Mouse (Mus musculus): ENCODE measurements around the gene Tprkb. TPM values are rescaled to one million over a fixed set of nuclear protein-coding genes. Genes with fewer than 3 reads are reported as not detected.
"Not testable (repeated sequence)": the region's sequence is repeated elsewhere in the genome, so short reads cannot be mapped to it uniquely, and the experiment has no call there.

The Tprkb gene
- polyA plus RNA-seq (2012; rRNA removed): 6.8 and 16.0 TPM in 2 replicates

- Histone ChIP-seq H3K27ac (ENCODE audit: insufficient read depth, low read depth, low read length) (no peak within 1 kb of the TSS), H3K4me3 (ENCODE audit: low read depth, low read length) (no peak within 1 kb of the TSS), H3K4me1 (ENCODE audit: control insufficient read depth, insufficient read depth, insufficient read length, low read length) (peaks cover 9% of the 10 kb centered on the region; the same call in 1 of the 2 replicates), H3K27me3 (ENCODE audit: control insufficient read depth, insufficient read depth, low read length) (no peaks in the 10 kb centered on the region), H3K36me3 (ENCODE audit: control insufficient read depth, insufficient read depth, low read length) (no peaks in the 10 kb centered on the region)
- TF ChIP-seq CTCF (IDR thresholded peaks at IDR 0.05; ENCODE audit: extremely low read depth, insufficient read length, insufficient replicate concordance, low read depth, low read length): no peak
- no peak for TF ChIP-seq POLR2A (IDR thresholded peaks at IDR 0.05; ENCODE audit: low read depth, low read length)
- 41% methylated on average over 3 of the region's 3 CpGs for WGBS
Observed at GRCm38 (mm10) chr6:85911587-85911986, at the start of gene Tprkb. TSS of gene Tprkb (plus strand) at chr6:85911865.

DNA sequence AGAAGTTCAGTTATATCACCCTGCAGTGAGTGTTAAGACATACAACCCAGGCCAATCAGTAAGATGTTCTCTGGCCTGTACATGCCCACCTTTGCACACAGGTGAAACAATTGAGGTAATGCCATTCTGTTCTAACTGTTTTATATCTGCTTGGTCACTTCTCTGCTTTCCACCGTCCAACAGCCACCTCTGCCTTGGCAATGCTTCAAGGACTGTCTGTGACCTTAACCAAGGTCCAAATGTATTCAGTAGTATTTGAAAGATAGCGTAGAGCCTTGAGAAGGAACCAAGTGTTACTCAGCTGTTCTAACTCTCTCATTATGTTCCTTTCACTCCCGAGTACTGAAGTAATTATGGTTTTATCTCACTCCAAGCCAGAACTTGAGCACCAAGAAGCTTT lies 49.1 kb upstream of the Tprkb start:
- Histone ChIP-seq H3K4me3 (ENCODE audit: low read depth, low read length) (no peak overlapping the region), H3K27me3 (ENCODE audit: control insufficient read depth, insufficient read depth, low read length) (no peaks in the 10 kb centered on the region), H3K36me3 (ENCODE audit: control insufficient read depth, insufficient read depth, low read length) (no peaks in the 10 kb centered on the region), H3K27ac (ENCODE audit: insufficient read depth, low read depth, low read length) (no peak overlapping the region), H3K4me1 (ENCODE audit: control insufficient read depth, insufficient read depth, insufficient read length, low read length) (peaks cover 3% of the 10 kb centered on the region; the same call in 1 of the 2 replicates)
- no peak for TF ChIP-seq CTCF (IDR thresholded peaks at IDR 0.05; ENCODE audit: extremely low read depth, insufficient read length, insufficient replicate concordance, low read depth, low read length)
- TF ChIP-seq POLR2A (IDR thresholded peaks at IDR 0.05; ENCODE audit: low read depth, low read length): no peak
- WGBS: 23% methylated on average over 3 of the region's 3 CpGs

DNA sequence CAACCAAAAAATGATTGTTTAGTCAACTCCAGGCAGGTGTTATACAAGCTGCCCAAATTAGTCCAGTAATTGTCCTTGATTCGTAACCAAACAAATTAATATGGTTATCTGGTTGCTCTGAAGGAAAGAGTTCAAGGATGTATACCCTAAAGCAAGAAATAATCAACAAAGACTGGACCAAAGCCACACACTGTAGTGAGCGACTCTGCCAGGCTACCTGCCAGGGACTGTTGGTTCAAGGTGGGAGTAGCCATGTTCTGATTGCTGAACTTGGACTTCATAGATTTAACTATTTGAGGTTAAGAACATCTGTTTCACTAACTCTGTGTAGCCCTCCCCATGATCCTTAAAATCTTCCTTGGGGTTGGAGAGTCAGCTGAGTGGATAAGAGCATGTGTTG lies 48.5 kb upstream of the Tprkb start:
- Histone ChIP-seq H3K4me3 (ENCODE audit: low read depth, low read length) (no peak overlapping the region), H3K27ac (ENCODE audit: insufficient read depth, low read depth, low read length) (no peak overlapping the region), H3K27me3 (ENCODE audit: control insufficient read depth, insufficient read depth, low read length) (no peaks in the 10 kb centered on the region), H3K36me3 (ENCODE audit: control insufficient read depth, insufficient read depth, low read length) (no peaks in the 10 kb centered on the region), H3K4me1 (ENCODE audit: control insufficient read depth, insufficient read depth, insufficient read length, low read length) (peaks cover 3% of the 10 kb centered on the region; the same call in 1 of the 2 replicates)
- 22% methylated on average over 2 of the region's 2 CpGs for WGBS
- TF ChIP-seq POLR2A (IDR thresholded peaks at IDR 0.05; ENCODE audit: low read depth, low read length) (no peak), CTCF (IDR thresholded peaks at IDR 0.05; ENCODE audit: extremely low read depth, insufficient read length, insufficient replicate concordance, low read depth, low read length) (no peak)

GRCm38 (mm10) chr6:85863840-85864239 lies 47.8 kb upstream of the Tprkb start:
- Histone ChIP-seq H3K36me3 (ENCODE audit: control insufficient read depth, insufficient read depth, low read length) (no peaks in the 10 kb centered on the region), H3K4me1 (ENCODE audit: control insufficient read depth, insufficient read depth, insufficient read length, low read length) (peaks cover 3% of the 10 kb centered on the region; the same call in 1 of the 2 replicates), H3K4me3 (ENCODE audit: low read depth, low read length) (no peak overlapping the region), H3K27me3 (ENCODE audit: control insufficient read depth, insufficient read depth, low read length) (no peaks in the 10 kb centered on the region), H3K27ac (ENCODE audit: insufficient read depth, low read depth, low read length) (no peak overlapping the region)
- TF ChIP-seq CTCF (IDR thresholded peaks at IDR 0.05; ENCODE audit: extremely low read depth, insufficient read length, insufficient replicate concordance, low read depth, low read length) (no peak), POLR2A (IDR thresholded peaks at IDR 0.05; ENCODE audit: low read depth, low read length) (no peak)
- WGBS: 91% methylated on average over 2 of the region's 2 CpGs

GRCm38 (mm10) chr6:85864900-85865639 lies 46.6 kb upstream of the Tprkb start:
- not testable (repeated sequence) for H3K36me3 ChIP-seq (ENCODE audit: control insufficient read depth, insufficient read depth, low read length); H3K4me3 ChIP-seq (ENCODE audit: low read depth, low read length); H3K4me1 ChIP-seq (ENCODE audit: control insufficient read depth, insufficient read depth, insufficient read length, low read length); H3K27me3 ChIP-seq (ENCODE audit: control insufficient read depth, insufficient read depth, low read length); H3K27ac ChIP-seq (ENCODE audit: insufficient read depth, low read depth, low read length)
- 76% methylated on average over 6 of the region's 7 CpGs for WGBS

- H3K27ac ChIP-seq (ENCODE audit: insufficient read depth, low read depth, low read length); H3K36me3 ChIP-seq (ENCODE audit: control insufficient read depth, insufficient read depth, low read length); H3K4me1 ChIP-seq (ENCODE audit: control insufficient read depth, insufficient read depth, insufficient read length, low read length); H3K27me3 ChIP-seq (ENCODE audit: control insufficient read depth, insufficient read depth, low read length); H3K4me3 ChIP-seq (ENCODE audit: low read depth, low read length): not testable (repeated sequence)
- 88% methylated on average over 3 of the region's 3 CpGs for WGBS
Observed at GRCm38 (mm10) chr6:85866166-85866565, 45.5 kb upstream of the Tprkb start.

GRCm38 (mm10) chr6:85866995-85867394 lies 44.7 kb upstream of the Tprkb start:
- 45% methylated on average over 1 of the region's 1 CpGs for WGBS
- H3K4me1 ChIP-seq (ENCODE audit: control insufficient read depth, insufficient read depth, insufficient read length, low read length); H3K27ac ChIP-seq (ENCODE audit: insufficient read depth, low read depth, low read length); H3K36me3 ChIP-seq (ENCODE audit: control insufficient read depth, insufficient read depth, low read length); H3K27me3 ChIP-seq (ENCODE audit: control insufficient read depth, insufficient read depth, low read length); H3K4me3 ChIP-seq (ENCODE audit: low read depth, low read length): not testable (repeated sequence)

Measured in small intestine, adult 2 months (tissue).